Mouse (Mus musculus) liver, embryonic 18 days (tissue): ENCODE measurements around the gene Zfp869. TPM values are rescaled to one million over a fixed set of nuclear protein-coding genes. Genes with fewer than 3 reads are reported as not detected.

Experiments
- polyA plus RNA-seq: library from polyadenylated mRNA; depleted of rRNA; stranded (reverse); fragments of >200 nt; gene quantifications from 2 replicates; pipeline ENCODE4 v1.2.3, GENCODE M21; 2012; rRNA removed

Gene Zfp869
- 4.5 and 5.0 TPM in 2 replicates for polyA plus RNA-seq

GRCm38 (mm10) chr8:69710624-69711023 lies at the start of gene Zfp869:
Gene Zfp869, minus strand, starts transcription at chr8:69710724.

GRCm38 (mm10) chr8:69749544-69750454 lies 39.3 kb upstream of the Zfp869 start, which contains the start of gene Zfp963:
Gene Zfp963, minus strand, starts transcription at chr8:69749970.

Other genes with a start within 250 kb of the Zfp869 start
- not detected in 2 replicates for gene Gm7697, start 187.7 kb downstream of the Zfp869 start, polyA plus RNA-seq
- 3.3 and 3.4 TPM in 2 replicates for gene Zfp868, start 85.2 kb downstream of the Zfp869 start, polyA plus RNA-seq
- 0.32 and 0.38 TPM in 2 replicates for gene Zfp964, start 56.2 kb downstream of the Zfp869 start, polyA plus RNA-seq
- 1.9 TPM in 2 replicates for gene Zfp963, start 39.2 kb upstream of the Zfp869 start, polyA plus RNA-seq
- 0.36 and 0.38 TPM in 2 replicates for gene Gm20422, start 64.2 kb upstream of the Zfp869 start, polyA plus RNA-seq
- 18.9 and 24.3 TPM in 2 replicates for gene Atp13a1, start 80.4 kb upstream of the Zfp869 start, polyA plus RNA-seq
- 5.2 and 5.7 TPM in 2 replicates for gene Zfp866, start 80.5 kb upstream of the Zfp869 start, polyA plus RNA-seq
- gene Gmip, start 98.0 kb upstream of the Zfp869 start, polyA plus RNA-seq: 11.3 and 12.9 TPM in 2 replicates
- 0.46 and 0.58 TPM in 2 replicates for gene Lpar2, start 111.7 kb upstream of the Zfp869 start, polyA plus RNA-seq
- gene Pbx4, start 121.8 kb upstream of the Zfp869 start, polyA plus RNA-seq: 1.2 and 1.4 TPM in 2 replicates
- 0.01 and 0.02 TPM in 2 replicates for gene Cilp2, start 177.0 kb upstream of the Zfp869 start, polyA plus RNA-seq
- gene Tssk6, start 191.5 kb upstream of the Zfp869 start, polyA plus RNA-seq: 0.22 and 0.24 TPM in 2 replicates
- gene Ndufa13, start 191.8 kb upstream of the Zfp869 start, polyA plus RNA-seq: 62.7 and 63.0 TPM in 2 replicates
- 0.44 and 0.46 TPM in 2 replicates for gene Yjefn3, start 192.0 kb upstream of the Zfp869 start, polyA plus RNA-seq